Comparison of ENCODE assay signal across 8 mouse cellular contexts in the genomic region with DNA sequence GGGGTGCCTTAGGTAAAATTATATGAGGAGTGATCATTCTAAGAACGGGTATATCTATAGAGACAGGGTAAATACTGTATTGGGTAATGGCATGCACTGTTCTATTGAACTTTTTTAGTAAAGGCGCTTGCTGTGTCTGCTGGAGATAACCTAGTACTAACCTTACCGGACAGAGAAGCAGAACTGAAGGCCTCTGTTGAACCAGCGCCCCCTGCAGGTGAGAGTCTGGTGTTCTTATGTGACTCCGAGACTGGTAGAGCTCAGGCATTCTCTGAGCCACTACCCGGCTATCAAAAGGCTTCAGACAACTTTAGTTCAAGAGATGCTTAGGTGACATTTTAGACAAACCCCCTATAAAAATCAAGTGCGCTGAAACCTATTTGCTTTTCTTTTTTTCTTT. TPM values are rescaled to one million over a fixed set of nuclear protein-coding genes. Genes with fewer than 3 reads are reported as not detected.
A peak's percentile ranks its signal among the peaks of the same experiment; 100 is the strongest.
DNase-seq lines count a peak whose midpoint lies in the region; ATAC-seq lines count a peak whose summit lies in the region.

No protein-coding gene starts in this region.

- ATAC-seq in erythroblast, adult 5-6 weeks (replicated peaks; ENCODE audit: low FRiP score, poor library complexity, severe bottlenecking) = peak; percentile 72

- DNase-seq in adrenal gland, adult (ENCODE audit: inconsistent age in 2 of 2, low spot score in 1 of 2) = peak; percentile 55 to 83
- no peak for DNase-seq in adrenal gland, postnatal 4 days (ENCODE audit: low spot score in 2 of 2)
- DNase-seq in B cell, adult 2 months = peak; percentile 75 to 76
- peak; percentile 76 for DNase-seq in brain, adult 2 months (ENCODE audit: low read depth, low spot score)
- peak; percentile 25 for DNase-seq in layer of hippocampus, adult 9-10 months (ENCODE audit: low spot score)
- DNase-seq in lung, postnatal 36 days = peak; percentile 84
- peak; percentile 63 for DNase-seq in thymus, postnatal 0 days (ENCODE audit: low spot score)

RNA-seq across cellular contexts. Expression of gene D130043K22Rik, which starts 17.6 kb away (rescaled TPM):
- total RNA-seq in adrenal gland, postnatal 4 days (2021) = 1 to 10 TPM; 1.0 to 1.6 TPM
- total RNA-seq in erythroblast, adult 5-6 weeks (2015; ENCODE audit: low replicate concordance) = 0.21 TPM in 1 of 2 replicates, not detected in the other
- total RNA-seq in erythroblast, adult 5-6 weeks (2017; ENCODE audit: low replicate concordance) = 0.14 and 0.34 TPM in 2 replicates
- 0.03 and 0.09 TPM in 2 replicates for polyA plus RNA-seq in thymus, postnatal 0 days (2015; fragmentation: Nextera tagmentation; extraction: Ambion mirVana)

RNA-seq across cellular contexts. Expression of gene Tdp2, which starts 31.0 kb away (rescaled TPM):
- 10 to 100 TPM; 39.4 to 40.7 TPM for total RNA-seq in adrenal gland, postnatal 4 days (2021)
- 16.3 and 25.7 TPM in 2 replicates for total RNA-seq in erythroblast, adult 5-6 weeks (2015; ENCODE audit: low replicate concordance)
- total RNA-seq in erythroblast, adult 5-6 weeks (2017; ENCODE audit: low replicate concordance) = 16.3 and 17.6 TPM in 2 replicates
- 54.3 and 60.2 TPM in 2 replicates for polyA plus RNA-seq in thymus, postnatal 0 days (2015; fragmentation: Nextera tagmentation; extraction: Ambion mirVana)

RNA-seq across cellular contexts. Expression of gene Acot13, which starts 31.2 kb away (rescaled TPM):
- 10 to 100 TPM; 49.6 to 58.0 TPM for total RNA-seq in adrenal gland, postnatal 4 days (2021)
- total RNA-seq in erythroblast, adult 5-6 weeks (2015; ENCODE audit: low replicate concordance) = 27.8 and 32.5 TPM in 2 replicates
- total RNA-seq in erythroblast, adult 5-6 weeks (2017; ENCODE audit: low replicate concordance) = 12.4 and 17.3 TPM in 2 replicates
- polyA plus RNA-seq in thymus, postnatal 0 days (2015; fragmentation: Nextera tagmentation; extraction: Ambion mirVana) = 119 and 129 TPM in 2 replicates

Comparison
In these comparisons a context has a peak if more than half of its experiments do, and no peak if none do; other contexts are left out.
1. DNase-seq: peak in adrenal gland, adult (2 of 2), B cell, adult 2 months (2 of 2), brain, adult 2 months (single experiment), layer of hippocampus, adult 9-10 months (single experiment), lung, postnatal 36 days (single experiment) and thymus, postnatal 0 days (single experiment); none in adrenal gland, postnatal 4 days (0 of 2).